Mouse (Mus musculus) cerebellum, postnatal 14 days (tissue): ENCODE measurements at regions not wholly inside any gene's neighbourhood (a gene's known extent, or its start where the extent isn't known, plus 50 kb on each side); places are given as distances from the start of the nearest gene placed in this dataset.
"Not testable (repeated sequence)": the region's sequence is repeated elsewhere in the genome, so short reads cannot be mapped to it uniquely, and the experiment has no call there.

Experiments used
- DNase-seq, 2 experiments: peaks; one replicate each; pipeline ENCODE4 v3.0.0; 2021; ENCODE audit warnings: mixed read lengths in 2 of 2

- DNase-seq: not testable (repeated sequence)
Observed at GRCm38 (mm10) chr5:68428822-68429548, 397.4 kb downstream of the Grxcr1 start.

DNA sequence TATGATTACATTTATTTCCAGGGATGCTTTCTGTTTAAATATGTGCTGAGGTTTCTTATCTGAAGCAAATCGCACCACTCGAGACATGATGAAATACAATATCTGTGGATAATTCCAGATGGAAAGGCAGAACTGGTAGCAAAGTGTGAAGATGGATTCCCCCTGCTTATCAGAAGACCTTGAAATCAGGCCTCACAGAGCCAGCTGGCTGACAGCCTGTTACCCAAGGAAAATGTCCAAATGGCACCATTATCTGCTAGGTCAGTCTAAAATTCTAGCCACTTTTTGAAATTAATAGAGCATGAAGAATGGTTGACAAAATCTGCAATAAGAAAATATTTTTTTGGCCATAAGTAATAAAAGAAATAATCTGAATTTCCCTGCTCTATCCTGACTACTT, 438.5 kb downstream of the Grxcr1 start:
- peak; percentile 86 to 90 for DNase-seq

DNA sequence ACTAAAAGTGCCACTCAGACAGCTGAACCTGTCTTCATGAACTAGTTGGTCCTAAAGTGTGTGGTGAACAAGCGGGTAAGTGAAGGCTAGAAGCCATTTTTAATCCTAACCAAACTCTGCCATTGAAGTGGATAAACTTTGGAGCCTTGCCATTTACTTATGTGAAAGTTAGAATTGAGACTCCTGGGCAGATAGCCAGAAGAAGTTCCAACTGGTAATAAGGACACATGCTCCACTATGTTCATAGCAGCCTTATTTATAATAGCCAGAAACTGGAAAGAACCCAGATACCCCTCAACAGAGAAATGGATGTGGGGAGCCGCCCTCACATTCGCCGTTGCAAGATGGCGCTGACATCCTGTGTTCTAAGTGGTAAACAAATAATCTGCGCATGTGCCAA, 439.7 kb downstream of the Grxcr1 start:
- peak in 1 of 2 experiments; percentile 11 for DNase-seq
